In genomic region chr8:94227381-94227939, GRCm38 (mm10) we compare ENCODE assay signal across 22 mouse cellular contexts. TPM values are rescaled to one million over a fixed set of nuclear protein-coding genes. Genes with fewer than 3 reads are reported as not detected.
DNase-seq lines count a peak whose midpoint lies in the region; TF ChIP-seq lines count a peak whose summit lies in the region.
"Had no signal": no experiment of that assay in that cellular context is flagged by ENCODE, and none has a peak within 500 bp of the region (broad histone marks: within the 10 kb centered on the region; RNA-seq: fewer than 3 reads in every experiment).

No protein-coding gene starts in this region.

- peak overlapping the region; percentile 34 for H3K4me3 ChIP-seq in bone marrow macrophage, adult 2 months (ENCODE audit: insufficient read depth, low read length)
- H3K4me3 ChIP-seq: erythroblast, embryonic 14.5 days; forebrain, embryonic 15.5 days; hindbrain, embryonic 10.5 days; limb, embryonic 13.5 days; liver, embryonic 13.5 days; midbrain, embryonic 12.5 days; neural tube, embryonic 13.5 days had no signal

- no peak for TF ChIP-seq POLR2A in bone marrow macrophage, adult 2 months (IDR thresholded peaks at IDR 0.05; ENCODE audit: borderline replicate concordance, low read depth, low read length)

- DNase-seq in left cerebral cortex, postnatal 14 days (ENCODE audit: low spot score in 2 of 2): peak; percentile 30 to 60
- no peak for DNase-seq in left cerebral cortex, postnatal 4 days
- DNase-seq in MN1 (ENCODE audit: low spot score): peak; percentile 54
- peak; percentile 32 to 52 for DNase-seq in layer of hippocampus, postnatal 14 days (ENCODE audit: low spot score in 2 of 2)
- no peak for DNase-seq in thymus, postnatal 36 days
- DNase-seq in adrenal gland, adult 8-10 months: no peak
- DNase-seq: adrenal gland, postnatal 25 days; cerebellum, adult 9-10 months; gastrocnemius, postnatal 36 days; kidney, adult 11 months; liver, embryonic 13.5 days; lung, embryonic 14.5 days; lung, postnatal 36 days; thymus, postnatal 25 days had no signal

- no peak for TF ChIP-seq CTCF in bone marrow macrophage, adult 2 months (IDR thresholded peaks at IDR 0.05; ENCODE audit: low read depth, low read length)

- peaks cover 32% of the 10 kb centered on the region for H3K4me1 ChIP-seq in bone marrow macrophage, adult 2 months (ENCODE audit: control insufficient read depth, insufficient read depth, low read length)
- H3K4me1 ChIP-seq: forebrain, embryonic 15.5 days; hindbrain, embryonic 10.5 days; limb, embryonic 13.5 days; midbrain, embryonic 12.5 days; neural tube, embryonic 13.5 days had no signal

- intact Hi-C loops in left cerebral cortex, postnatal 14 days (cut with DNase I): loop anchor here (5.0 kb wide), 1 partner anchor 40 kb away; no protein-coding TSS in a partner anchor
- intact Hi-C loops in left cerebral cortex, postnatal 4 days (cut with DNase I): no loop called here

- peak overlapping the region; percentile 87 for H3K27ac ChIP-seq in bone marrow macrophage, adult 2 months (ENCODE audit: insufficient read depth, low read depth, low read length)
- H3K27ac ChIP-seq: forebrain, embryonic 15.5 days; hindbrain, embryonic 10.5 days; limb, embryonic 13.5 days; liver, embryonic 13.5 days; midbrain, embryonic 12.5 days; neural tube, embryonic 13.5 days had no signal

RNA-seq across cellular contexts. Expression of gene Nup93, which starts 13.1 kb away (rescaled TPM):
- 10 to 100 TPM; 46.6 to 52.8 TPM for total RNA-seq in left cerebral cortex, postnatal 14 days (2021)
- total RNA-seq in left cerebral cortex, postnatal 4 days (2021): 10 to 100 TPM; 51.0 to 52.1 TPM
- 21.4 and 23.7 TPM in 2 replicates for polyA plus RNA-seq in bone marrow macrophage, adult 2 months (2012; ENCODE audit: insufficient read depth, insufficient read length, missing spikeins)
- total RNA-seq in layer of hippocampus, postnatal 14 days (2021): 10 to 100 TPM; 54.8 to 56.1 TPM
- 10 to 100 TPM; 14.4 to 19.4 (median 17.0) TPM for total RNA-seq in adrenal gland, adult 8-10 months (2022)

RNA-seq across cellular contexts. Expression of gene Mt1, which starts 48.6 kb away (rescaled TPM):
- 100 to 1,000 TPM; 333 to 369 TPM for total RNA-seq in left cerebral cortex, postnatal 14 days (2021)
- total RNA-seq in left cerebral cortex, postnatal 4 days (2021): 10 to 100 TPM; 40.5 to 51.0 TPM
- 218 and 271 TPM in 2 replicates for polyA plus RNA-seq in bone marrow macrophage, adult 2 months (2012; ENCODE audit: insufficient read depth, insufficient read length, missing spikeins)
- 100 to 1,000 TPM; 472 to 625 TPM for total RNA-seq in layer of hippocampus, postnatal 14 days (2021)
- 100 to 1,000 TPM; 179 to 332 (median 286) TPM for total RNA-seq in adrenal gland, adult 8-10 months (2022)

RNA-seq across cellular contexts. Expression of gene Mt2, which starts 55.0 kb away (rescaled TPM):
- 100 to 1,000 TPM; 269 to 360 TPM for total RNA-seq in left cerebral cortex, postnatal 14 days (2021)
- 10 to 100 TPM; 48.9 to 50.5 TPM for total RNA-seq in left cerebral cortex, postnatal 4 days (2021)
- polyA plus RNA-seq in bone marrow macrophage, adult 2 months (2012; ENCODE audit: insufficient read depth, insufficient read length, missing spikeins): 9.4 and 11.8 TPM in 2 replicates
- total RNA-seq in layer of hippocampus, postnatal 14 days (2021): 100 to 1,000 TPM; 467 to 654 TPM
- total RNA-seq in adrenal gland, adult 8-10 months (2022): 100 to 1,000 TPM; 120 to 244 (median 215) TPM
- polyA plus RNA-seq: activated CD4-positive, CD25-positive, alpha-beta regulatory T cell, adult 4 months had no signal

Comparison
In these comparisons a context has a peak if more than half of its experiments do, and no peak if none do; other contexts are left out.
1. DNase-seq: peak in left cerebral cortex, postnatal 14 days (2 of 2), MN1 (single experiment) and layer of hippocampus, postnatal 14 days (2 of 2); none in left cerebral cortex, postnatal 4 days (single experiment), thymus, postnatal 36 days (0 of 2) and adrenal gland, adult 8-10 months (single experiment).